Mouse (Mus musculus): ENCODE measurements around the gene B830017H08Rik. TPM values are rescaled to one million over a fixed set of nuclear protein-coding genes. Genes with fewer than 3 reads are reported as not detected.

B830017H08Rik gene
- polyA plus RNA-seq, 1 experiment from 2014 or later: 0.47 TPM

DNA sequence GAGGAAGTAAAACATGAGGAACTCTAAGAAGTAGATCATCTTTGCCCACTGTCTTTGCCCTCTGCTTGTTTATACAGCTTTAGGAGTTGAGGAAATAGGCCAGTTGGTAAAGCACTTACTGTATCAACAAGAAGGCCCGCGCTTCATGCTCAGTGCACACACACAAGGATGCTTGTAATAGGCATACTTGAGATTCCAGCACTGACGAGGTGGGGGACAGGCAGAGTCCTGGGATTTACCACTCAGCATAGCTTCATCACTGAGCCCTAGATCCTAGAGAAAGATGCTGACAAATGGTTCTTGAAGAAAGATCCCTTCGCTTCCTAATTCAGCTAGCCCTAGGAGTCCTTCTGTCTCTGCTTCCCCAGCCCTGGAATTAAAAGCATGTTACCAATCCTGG lies 19.7 kb upstream of the B830017H08Rik start:
- H3K27ac ChIP-seq: no peak overlapping the region
- no peak for ATAC-seq (ENCODE audit: insufficient number of reproducible peaks, insufficient read depth, low FRiP score, low TSS enrichment)
- peaks cover 18% of the 10 kb centered on the region for H3K27me3 ChIP-seq
- H3K36me3 ChIP-seq: 0 out of 2 replicates have a peak, but pooled peaks cover 6% of the 10 kb centered on the region
- no peak overlapping the region for H3K4me2 ChIP-seq (replicated peaks)
- WGBS: 46% methylated on average over 4 of the region's 4 CpGs
- H3K4me3 ChIP-seq: no peak overlapping the region
- H3K4me1 ChIP-seq: peaks cover 42% of the 10 kb centered on the region
- H3K9me3 ChIP-seq: no peaks in the 10 kb centered on the region
- no peak overlapping the region for H3K9ac ChIP-seq

DNA sequence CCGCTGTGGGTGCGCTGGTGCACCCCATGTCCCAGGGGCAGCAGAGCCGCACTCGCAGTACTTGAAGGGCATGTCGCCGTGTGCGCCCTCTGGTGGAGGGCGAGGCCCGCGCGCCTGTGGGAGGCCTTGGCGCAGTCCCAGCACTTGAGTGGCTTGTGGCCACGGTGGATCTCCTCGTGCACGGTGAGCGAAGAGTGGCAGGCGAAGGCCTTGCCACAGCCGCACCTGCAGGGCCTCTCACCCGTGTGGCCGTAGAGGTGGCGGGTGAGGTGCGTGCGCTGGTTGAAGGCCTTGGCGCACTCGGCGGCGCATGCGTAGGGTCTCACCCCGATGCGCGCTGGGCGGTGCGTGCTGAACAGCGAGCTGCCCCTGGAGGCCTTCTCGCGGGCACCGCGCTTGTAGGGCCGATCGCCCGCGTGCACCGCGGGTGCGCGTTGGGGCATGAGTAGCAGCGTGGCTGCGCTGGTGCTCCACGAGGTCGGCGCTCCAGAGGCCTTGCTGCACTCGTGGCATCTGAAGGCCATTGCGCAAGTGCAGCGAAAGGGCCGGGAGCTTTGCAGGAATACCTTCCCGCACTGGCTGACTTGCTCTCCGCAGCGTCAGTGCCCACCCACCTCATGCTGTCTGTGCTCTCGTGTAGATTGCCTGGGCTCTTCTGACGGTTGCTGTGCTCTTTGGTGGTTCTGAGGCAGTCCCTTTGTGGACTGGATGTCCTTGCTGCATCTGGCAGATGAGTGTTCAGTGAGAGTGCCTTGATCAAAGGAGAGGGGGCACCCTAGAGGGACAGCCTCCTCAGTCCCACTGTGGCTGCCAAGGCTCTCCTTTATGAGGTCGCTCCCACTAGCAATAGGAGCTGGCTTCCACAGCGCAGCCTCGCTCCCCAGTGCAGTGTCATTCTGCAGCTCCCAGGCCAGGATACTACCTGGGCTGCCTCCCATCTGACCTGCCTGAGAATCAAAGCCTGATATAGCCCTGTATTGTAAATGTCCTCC lies 17.2 kb upstream of the B830017H08Rik start:
- Histone ChIP-seq H3K9ac (peak overlapping the region; percentile 59), H3K9me3 (no peaks in the 10 kb centered on the region), H3K27ac (peak overlapping the region; percentile 17; the same call in 1 of the 2 replicates), H3K4me2 (replicated peaks) (peak overlapping the region; percentile 81), H3K4me3 (peak overlapping the region; percentile 48), H3K4me1 (peaks cover 18% of the 10 kb centered on the region), H3K36me3 (no peaks in the 10 kb centered on the region), H3K27me3 (peaks cover 14% of the 10 kb centered on the region)
- ATAC-seq (ENCODE audit: insufficient number of reproducible peaks, insufficient read depth, low FRiP score, low TSS enrichment): peak; percentile 76
- 2% methylated on average over 63 of the region's 63 CpGs for WGBS

DNA sequence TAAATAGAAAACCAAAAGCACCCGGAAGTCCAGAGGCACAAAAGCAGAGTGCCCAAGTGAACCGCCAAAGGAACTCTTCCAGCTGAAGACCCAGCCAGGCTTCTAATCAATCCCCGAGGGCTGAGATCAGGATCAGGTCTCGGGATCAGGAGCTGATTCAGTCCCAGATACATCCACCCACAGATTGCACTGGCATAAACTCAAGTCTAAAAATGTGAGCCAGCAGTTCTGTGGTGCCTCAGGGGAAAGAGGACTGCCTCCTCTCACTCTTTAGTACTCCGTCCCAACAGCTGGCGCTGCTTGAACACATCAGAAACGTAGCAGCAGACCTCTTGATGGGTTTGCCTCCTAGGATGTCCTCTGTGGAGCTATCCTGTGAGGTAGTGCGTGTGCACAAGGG lies 16.4 kb upstream of the B830017H08Rik start:
- H3K9me3 ChIP-seq: no peaks in the 10 kb centered on the region
- 74% methylated on average over 8 of the region's 8 CpGs for WGBS
- H3K36me3 ChIP-seq: no peaks in the 10 kb centered on the region
- H3K27me3 ChIP-seq: peaks cover 14% of the 10 kb centered on the region
- peaks cover 14% of the 10 kb centered on the region for H3K4me1 ChIP-seq
- no peak for ATAC-seq (ENCODE audit: insufficient number of reproducible peaks, insufficient read depth, low FRiP score, low TSS enrichment)
- H3K4me3 ChIP-seq: no peak overlapping the region
- H3K27ac ChIP-seq: no peak overlapping the region
- 0 out of 2 replicates have a peak overlapping the region, but pooled peaks have one; percentile 81 for H3K4me2 ChIP-seq (replicated peaks)
- no peak overlapping the region for H3K9ac ChIP-seq

DNA sequence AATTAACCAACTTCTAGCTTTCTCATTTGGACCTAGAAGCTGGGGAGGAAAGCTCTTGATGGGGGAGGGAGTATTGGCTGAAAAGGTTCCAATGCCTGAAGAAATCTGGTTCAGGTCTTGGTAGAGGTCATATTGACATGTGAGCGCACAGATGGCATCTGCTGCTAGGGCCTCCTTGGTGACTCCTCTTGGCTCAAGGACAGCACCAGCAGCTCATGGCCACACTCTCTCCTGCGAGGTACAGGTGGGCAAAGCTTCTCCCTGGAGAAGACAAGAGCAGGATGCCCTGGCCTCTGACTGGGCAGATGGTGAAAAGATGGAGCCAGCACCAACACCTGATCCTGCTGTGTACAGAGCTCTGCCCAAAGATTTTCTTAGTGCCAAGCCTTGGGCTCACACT lies 6.4 kb upstream of the B830017H08Rik start:
- Histone ChIP-seq H3K27ac (no peak overlapping the region), H3K9ac (no peak overlapping the region), H3K4me1 (no peaks in the 10 kb centered on the region), H3K36me3 (no peaks in the 10 kb centered on the region), H3K27me3 (peaks cover 17% of the 10 kb centered on the region), H3K9me3 (no peaks in the 10 kb centered on the region), H3K4me3 (no peak overlapping the region), H3K4me2 (replicated peaks) (no peak overlapping the region)
- ATAC-seq (ENCODE audit: insufficient number of reproducible peaks, insufficient read depth, low FRiP score, low TSS enrichment): no peak
- WGBS: 85% methylated on average over 2 of the region's 2 CpGs

DNA sequence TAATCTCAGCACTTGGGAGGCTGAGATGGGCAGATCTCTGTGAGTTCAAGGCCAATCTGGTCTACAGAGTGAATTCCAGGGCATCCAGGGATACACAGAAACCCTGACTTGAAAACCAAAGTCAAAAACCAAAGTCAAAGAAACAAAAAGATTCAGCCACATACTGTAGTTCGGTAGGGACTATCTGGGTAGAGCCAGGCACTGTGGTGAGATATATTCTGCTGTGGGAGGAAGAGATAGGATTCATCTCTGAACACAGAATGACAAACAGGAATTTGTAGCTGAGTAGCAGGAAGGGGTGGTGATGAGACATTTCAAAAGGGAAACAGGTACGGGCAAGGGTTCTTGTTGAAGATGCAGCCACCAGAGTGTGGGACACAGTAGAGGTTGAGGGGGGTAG lies 4.7 kb upstream of the B830017H08Rik start:
- WGBS: 91% methylated on average over 2 of the region's 2 CpGs
- Histone ChIP-seq H3K9me3 (no peaks in the 10 kb centered on the region), H3K27me3 (peaks cover 35% of the 10 kb centered on the region), H3K4me2 (replicated peaks) (no peak overlapping the region), H3K9ac (no peak overlapping the region), H3K36me3 (no peaks in the 10 kb centered on the region), H3K4me1 (peaks cover 5% of the 10 kb centered on the region), H3K27ac (no peak overlapping the region), H3K4me3 (no peak overlapping the region)
- ATAC-seq (ENCODE audit: insufficient number of reproducible peaks, insufficient read depth, low FRiP score, low TSS enrichment): no peak

DNA sequence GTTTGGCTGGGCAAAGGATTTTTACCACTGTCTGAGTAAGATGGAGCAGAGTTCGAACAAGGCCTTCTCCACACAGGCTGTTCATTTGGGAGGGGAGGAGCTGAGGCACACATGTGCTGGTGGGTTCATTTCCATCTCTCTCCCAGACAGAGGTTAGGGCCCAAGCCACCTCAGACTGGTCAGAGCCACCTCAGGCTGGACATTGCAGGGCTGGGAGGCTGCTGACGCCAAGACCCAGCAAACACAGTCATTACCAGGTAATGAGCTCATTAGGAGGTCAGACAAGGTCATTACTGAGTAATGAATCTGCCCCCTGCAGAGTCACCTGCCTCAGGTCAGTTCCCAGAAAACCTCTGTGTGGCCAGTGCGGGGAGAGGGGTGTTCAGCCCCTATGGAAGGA lies 4.1 kb upstream of the B830017H08Rik start:
- Histone ChIP-seq H3K4me2 (replicated peaks) (no peak overlapping the region), H3K4me3 (no peak overlapping the region), H3K9me3 (no peaks in the 10 kb centered on the region), H3K27ac (no peak overlapping the region), H3K4me1 (peaks cover 7% of the 10 kb centered on the region), H3K9ac (no peak overlapping the region), H3K36me3 (no peaks in the 10 kb centered on the region), H3K27me3 (peaks cover 41% of the 10 kb centered on the region)
- WGBS: 50% methylated on average over 3 of the region's 3 CpGs
- ATAC-seq (ENCODE audit: insufficient number of reproducible peaks, insufficient read depth, low FRiP score, low TSS enrichment): no peak

DNA sequence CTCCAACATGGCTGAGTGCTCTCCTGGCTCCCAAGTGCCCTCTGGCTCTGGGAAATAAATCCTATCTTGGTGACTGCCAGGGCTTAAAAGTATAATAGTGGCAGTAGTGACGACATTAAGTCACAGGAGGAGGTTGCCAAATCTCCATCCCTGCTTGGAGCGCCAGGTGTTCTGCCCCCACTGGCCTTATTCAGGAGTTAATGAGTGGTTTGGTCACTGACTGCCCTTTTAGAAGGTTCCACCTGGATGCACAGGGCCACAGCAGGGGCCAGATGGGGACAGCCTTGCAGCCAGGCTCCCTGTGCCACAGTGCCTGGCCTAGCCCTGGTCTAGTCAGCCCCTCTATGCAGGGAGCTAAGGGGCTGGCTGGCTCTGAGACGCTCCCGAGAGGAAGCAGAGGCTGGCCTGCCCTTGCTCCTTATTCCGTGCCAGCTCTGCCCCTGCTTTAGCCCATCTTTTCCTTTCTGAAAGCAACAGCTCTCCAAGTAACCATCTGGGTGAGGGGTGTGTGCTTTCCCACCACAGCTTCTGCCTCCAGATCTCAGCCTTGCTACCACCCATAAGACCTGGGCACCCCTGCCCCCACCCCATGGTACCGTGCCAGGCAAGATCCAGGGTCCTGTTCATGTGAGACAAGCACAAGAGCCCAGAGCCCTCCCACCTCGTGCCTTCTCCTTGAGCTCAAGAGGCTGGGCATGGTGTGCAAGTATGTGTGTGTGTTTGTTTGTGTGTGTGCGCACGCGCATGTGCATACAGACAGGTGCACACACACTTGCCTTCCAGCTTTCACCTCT lies 2.3 kb upstream of the B830017H08Rik start:
- H3K27me3 ChIP-seq: peaks cover 58% of the 10 kb centered on the region
- no peak overlapping the region for H3K4me2 ChIP-seq (replicated peaks)
- H3K36me3 ChIP-seq: no peaks in the 10 kb centered on the region
- H3K9ac ChIP-seq: no peak overlapping the region
- H3K27ac ChIP-seq: no peak overlapping the region
- H3K4me3 ChIP-seq: no peak overlapping the region
- ATAC-seq (ENCODE audit: insufficient number of reproducible peaks, insufficient read depth, low FRiP score, low TSS enrichment): no peak
- H3K9me3 ChIP-seq: no peaks in the 10 kb centered on the region
- H3K4me1 ChIP-seq: peaks cover 12% of the 10 kb centered on the region
- 52% methylated on average over 10 of the region's 10 CpGs for WGBS

DNA sequence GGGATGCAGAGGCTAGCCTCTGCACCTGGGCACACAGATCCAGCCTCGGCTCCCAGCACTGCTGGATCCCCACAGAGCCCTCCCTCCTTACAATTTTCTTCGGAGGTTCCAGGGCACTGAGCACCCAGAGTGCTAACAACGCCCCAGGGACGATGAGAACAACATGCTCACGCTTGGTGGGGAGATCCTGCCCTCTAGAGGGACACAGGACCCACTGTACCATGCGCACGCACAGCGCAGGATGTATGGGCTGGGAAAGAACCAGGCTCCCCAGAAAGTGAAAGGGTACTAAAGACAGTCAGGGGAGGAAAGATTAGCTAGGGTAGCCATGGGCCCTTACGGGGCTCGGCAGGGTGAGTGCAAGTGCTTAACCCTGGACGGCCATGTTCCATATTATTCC lies 1.1 kb upstream of the B830017H08Rik start:
- peaks cover 70% of the 10 kb centered on the region for H3K27me3 ChIP-seq
- no peak overlapping the region for H3K27ac ChIP-seq
- no peaks in the 10 kb centered on the region for H3K9me3 ChIP-seq
- no peak overlapping the region for H3K4me3 ChIP-seq
- no peak overlapping the region for H3K9ac ChIP-seq
- H3K36me3 ChIP-seq: no peaks in the 10 kb centered on the region
- ATAC-seq (ENCODE audit: insufficient number of reproducible peaks, insufficient read depth, low FRiP score, low TSS enrichment): no peak
- no peak overlapping the region for H3K4me2 ChIP-seq (replicated peaks)
- whole genome bisulfite sequencing: 10% methylated on average over 11 of the region's 11 CpGs
- H3K4me1 ChIP-seq: peaks cover 12% of the 10 kb centered on the region

DNA sequence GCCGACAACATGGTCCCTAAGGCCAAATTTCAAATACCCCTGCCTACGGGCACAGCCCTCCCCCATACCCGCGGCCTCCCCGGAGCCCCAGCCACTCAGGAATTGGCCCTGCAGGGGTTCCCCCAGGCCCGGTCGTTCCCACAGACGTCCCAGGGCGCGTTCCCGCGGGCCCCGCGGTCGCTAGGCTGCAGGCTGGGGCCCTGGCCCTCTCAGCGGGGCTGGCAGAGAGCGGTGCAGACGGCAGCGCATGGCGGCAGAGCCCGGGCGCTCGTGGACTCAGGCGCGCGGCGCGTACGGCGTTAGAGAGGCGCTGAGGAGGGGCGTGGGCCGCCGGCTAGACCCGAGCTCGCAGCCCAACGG lies 380 bp downstream of the B830017H08Rik start:
- Histone ChIP-seq H3K4me2 (replicated peaks) (peak overlapping the region; percentile 83), H3K27ac (no peak overlapping the region), H3K4me3 (peak overlapping the region; percentile 49), H3K27me3 (peaks cover 78% of the 10 kb centered on the region), H3K4me1 (peaks cover 12% of the 10 kb centered on the region), H3K9ac (peak overlapping the region; percentile 61), H3K36me3 (no peaks in the 10 kb centered on the region), H3K9me3 (no peaks in the 10 kb centered on the region)
- 0 out of 2 replicates have a peak, but pooled peaks have one; percentile 44 for ATAC-seq (ENCODE audit: insufficient number of reproducible peaks, insufficient read depth, low FRiP score, low TSS enrichment)
- 0% methylated on average over 37 of the region's 37 CpGs for WGBS

DNA sequence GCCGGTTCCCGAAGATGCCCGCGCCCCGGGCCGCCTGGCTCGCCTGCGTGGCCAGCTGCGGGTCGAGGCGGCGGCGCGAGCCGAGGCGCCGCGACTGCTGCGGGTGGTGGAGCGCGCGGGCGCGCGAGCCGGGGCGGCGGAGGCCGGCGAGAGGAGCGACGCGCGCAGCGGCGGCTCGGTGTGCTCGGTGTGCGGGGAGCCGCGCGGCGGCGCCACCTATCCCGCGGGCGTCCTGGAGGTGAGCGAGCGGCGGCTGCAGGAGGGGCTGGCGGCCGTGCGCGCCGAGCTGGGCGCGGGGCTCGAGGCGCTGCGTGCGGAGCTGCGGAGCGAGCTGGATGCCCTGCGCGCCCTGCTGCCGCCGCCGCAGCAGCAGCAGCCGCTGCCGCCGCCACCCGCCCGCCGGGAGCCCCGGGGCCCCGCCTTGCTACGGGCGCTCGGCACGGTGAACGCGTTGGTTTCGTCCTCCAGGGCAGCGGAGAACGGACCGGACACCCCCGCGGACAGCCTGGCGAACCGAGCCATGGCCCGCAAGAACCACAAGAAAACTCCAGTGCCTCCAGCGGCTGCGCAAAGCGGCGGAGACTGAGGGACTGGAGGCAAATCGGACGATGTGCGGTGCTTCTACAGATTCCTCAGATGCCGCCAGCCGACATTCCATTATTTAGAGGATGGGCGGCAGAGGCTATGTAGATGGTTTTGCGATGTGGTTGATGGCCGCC lies 919 bp downstream of the B830017H08Rik start:
- Histone ChIP-seq H3K4me3 (peak overlapping the region; percentile 49), H3K9me3 (no peaks in the 10 kb centered on the region), H3K9ac (peak overlapping the region; percentile 61), H3K27me3 (peaks cover 78% of the 10 kb centered on the region), H3K27ac (no peak overlapping the region), H3K4me1 (peaks cover 12% of the 10 kb centered on the region), H3K36me3 (no peaks in the 10 kb centered on the region), H3K4me2 (replicated peaks) (peak overlapping the region; percentile 83)
- ATAC-seq (ENCODE audit: insufficient number of reproducible peaks, insufficient read depth, low FRiP score, low TSS enrichment): 0 out of 2 replicates have a peak, but pooled peaks have one; percentile 22
- WGBS: under 1% methylated on average over 89 of the region's 103 CpGs

DNA sequence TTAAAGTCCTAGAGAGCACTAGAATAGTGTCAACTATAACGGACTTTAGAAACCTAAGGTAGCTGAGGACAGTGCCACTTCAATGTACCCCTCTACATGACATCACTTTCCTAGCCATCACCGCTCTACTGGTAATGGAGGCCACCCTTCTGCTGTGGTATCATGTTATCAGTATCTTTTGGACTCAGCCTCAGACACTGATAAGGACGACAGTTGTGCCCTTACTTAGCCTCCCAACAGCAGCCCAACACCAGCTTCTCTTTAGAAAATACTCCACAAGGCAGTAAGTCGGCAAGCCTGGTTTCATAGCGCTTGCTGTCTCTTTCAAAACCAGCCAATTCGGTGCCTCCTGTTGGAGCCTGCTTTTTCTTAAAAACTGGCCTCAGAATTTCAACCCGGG lies 1.6 kb downstream of the B830017H08Rik start:
- WGBS: 50% methylated on average over 7 of the region's 7 CpGs
- ATAC-seq (ENCODE audit: insufficient number of reproducible peaks, insufficient read depth, low FRiP score, low TSS enrichment): no peak
- Histone ChIP-seq H3K27me3 (peaks cover 78% of the 10 kb centered on the region), H3K27ac (no peak overlapping the region), H3K4me1 (peaks cover 12% of the 10 kb centered on the region), H3K9me3 (no peaks in the 10 kb centered on the region), H3K9ac (no peak overlapping the region), H3K36me3 (no peaks in the 10 kb centered on the region), H3K4me3 (peak overlapping the region; percentile 49), H3K4me2 (replicated peaks) (peak overlapping the region; percentile 83)
